Mouse (Mus musculus) olfactory bulb, adult 2 months (tissue): ENCODE data around the gene Bpi. TPM values are rescaled to one million over a fixed set of nuclear protein-coding genes. Genes with fewer than 3 reads are reported as not detected.
A peak's percentile ranks its signal among the peaks of the same experiment; 100 is the strongest.

Source experiments
- H3K27ac ChIP-seq: fragments of 200-500 bp; 2 replicates; pipeline ENCODE4 v1.5.1; 2012; ENCODE audit warnings: low read depth, low read length; ENCODE audit not compliant: insufficient read depth
- H3K4me1 ChIP-seq: fragments of 200-500 bp; 2 replicates; pipeline ENCODE4 v1.6.1; 2012; ENCODE audit warnings: low read length; ENCODE audit not compliant: control insufficient read depth, insufficient read depth
- H3K4me3 ChIP-seq: fragments of 200-500 bp; 2 replicates; pipeline ENCODE4 v1.5.1; 2012; ENCODE audit warnings: mild to moderate bottlenecking, low read depth, low read length, moderate library complexity; ENCODE audit not compliant: insufficient read depth
- CTCF ChIP-seq: fragments of 200-500 bp; IDR thresholded peaks from 2 replicates; pipeline ENCODE4 v1.5.1; 2012; ENCODE audit warnings: low read depth, mild to moderate bottlenecking, low read length, moderate library complexity; ENCODE audit not compliant: insufficient read depth
- POLR2A ChIP-seq: fragments of 200-500 bp; IDR thresholded peaks from 2 replicates; pipeline ENCODE4 v1.6.1; 2012; ENCODE audit warnings: mild to moderate bottlenecking, low read depth, low read length, moderate library complexity; ENCODE audit not compliant: insufficient read depth
- WGBS: fragments of 180-500 bp; shearing (Covaris S2); methylation state at CpG from one replicate; pipeline ENCODE4 v1.1.7; 2018; 5-methylcytosine and 5-hydroxymethylcytosine counted together
- polyA plus RNA-seq: library from polyadenylated mRNA; stranded (reverse); fragments of >200 nt; gene quantifications from 2 replicates; pipeline ENCODE4 v1.2.4, GENCODE M21; 2012; ENCODE audit warnings: low replicate concordance; ENCODE audit not compliant: missing spikeins, insufficient read depth, insufficient read length

The Bpi gene
- polyA plus RNA-seq, 1 experiment, result not detected

GRCm38 (mm10) chr2:158250558-158250957 lies 7.3 kb upstream of the Bpi start:
- TF ChIP-seq POLR2A (no peak), CTCF (no peak)
- Histone ChIP-seq H3K4me1 (no peaks in the 10 kb centered on the region), H3K4me3 (no peak overlapping the region), H3K27ac (no peak overlapping the region)
- 93% methylated on average over 4 of the region's 4 CpGs for WGBS

GRCm38 (mm10) chr2:158253806-158254205 lies 4.1 kb upstream of the Bpi start:
- WGBS, result 81% methylated on average over 5 of the region's 5 CpGs
- Histone ChIP-seq H3K4me3 (no peak overlapping the region), H3K27ac (no peak overlapping the region), H3K4me1 (no peaks in the 10 kb centered on the region)
- TF ChIP-seq POLR2A (no peak), CTCF (no peak)

DNA sequence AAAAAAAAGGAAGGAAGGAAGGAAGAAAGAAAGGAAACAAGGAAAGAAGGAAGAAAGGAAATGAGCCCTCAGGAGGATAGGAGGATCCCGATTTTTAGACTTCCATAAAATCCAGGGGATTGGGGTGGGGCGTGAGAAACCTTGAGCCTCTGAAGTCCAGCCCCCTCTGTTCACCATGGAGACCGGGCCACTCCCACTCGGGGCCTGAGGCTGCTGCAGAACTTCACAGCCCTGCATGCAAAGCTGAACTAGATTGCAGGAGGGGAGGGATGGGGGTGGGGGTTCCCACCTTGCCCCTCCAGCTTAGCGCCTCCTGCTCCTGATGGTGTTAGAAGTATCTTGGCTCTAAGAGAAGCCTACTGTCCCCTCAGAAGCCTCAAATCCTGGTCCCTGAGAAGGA lies 1.0 kb upstream of the Bpi start:
- Histone ChIP-seq H3K4me3 (no peak overlapping the region), H3K27ac (no peak overlapping the region), H3K4me1 (no peaks in the 10 kb centered on the region)
- whole genome bisulfite sequencing, result 39% methylated on average over 5 of the region's 5 CpGs
- TF ChIP-seq CTCF (no peak), POLR2A (no peak)

DNA sequence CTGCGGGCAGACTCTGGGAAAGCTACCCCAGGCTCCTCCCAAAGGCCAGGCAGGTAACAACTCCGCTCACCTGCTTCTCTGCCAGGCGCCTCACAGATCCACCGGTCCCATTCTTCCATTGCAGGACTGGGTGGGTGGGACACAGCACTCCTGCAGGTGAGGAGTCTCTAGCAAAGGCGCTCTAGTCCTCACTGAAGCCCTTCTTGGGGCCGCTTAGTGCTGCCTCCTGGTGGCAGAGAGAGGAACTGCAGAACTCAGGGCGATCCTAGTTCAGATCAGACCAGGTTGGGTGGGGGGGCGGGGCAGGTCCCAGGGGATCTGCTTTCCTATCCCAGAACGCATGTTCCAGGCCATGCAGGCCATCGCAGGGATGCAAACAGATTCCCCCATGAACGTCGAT lies 887 bp downstream of the Bpi start:
- Histone ChIP-seq H3K4me3 (no peak overlapping the region), H3K27ac (no peak overlapping the region), H3K4me1 (no peaks in the 10 kb centered on the region; the same call in 1 of the 2 replicates)
- 26% methylated on average over 12 of the region's 12 CpGs for WGBS
- TF ChIP-seq POLR2A, result no peak
- TF ChIP-seq CTCF, result peak; percentile 69; the same call in 1 of the 2 replicates

DNA sequence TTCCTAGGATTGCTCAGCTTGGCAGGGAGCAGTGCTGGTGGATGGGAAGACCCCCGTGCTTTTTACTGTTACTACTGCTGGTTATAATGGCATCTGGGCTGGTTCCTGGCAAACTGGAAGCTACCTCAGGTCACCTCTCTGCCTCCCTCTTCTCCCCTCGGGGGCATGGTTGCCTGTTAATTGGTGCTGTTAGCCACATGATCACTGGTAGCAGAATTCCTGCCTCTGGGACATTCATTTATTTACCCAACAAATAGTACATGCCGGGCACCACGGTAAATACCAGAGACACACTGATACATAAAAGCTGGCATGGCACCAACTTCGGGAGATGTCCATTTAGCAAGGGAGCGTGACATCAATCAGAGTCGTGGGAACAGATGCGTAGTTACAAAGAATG lies 1.6 kb downstream of the Bpi start:
- Histone ChIP-seq H3K4me1 (peaks cover 2% of the 10 kb centered on the region; the same call in 1 of the 2 replicates), H3K27ac (no peak overlapping the region), H3K4me3 (no peak overlapping the region)
- 71% methylated on average over 8 of the region's 8 CpGs for WGBS
- TF ChIP-seq POLR2A (no peak), CTCF (no peak)

- TF ChIP-seq POLR2A (no peak), CTCF (no peak)
- Histone ChIP-seq H3K4me1 (peaks cover 3% of the 10 kb centered on the region; the same call in 1 of the 2 replicates), H3K4me3 (no peak overlapping the region), H3K27ac (no peak overlapping the region)
- 55% methylated on average over 3 of the region's 3 CpGs for WGBS
These were observed 7.0 kb downstream of the Bpi start for GRCm38 (mm10) chr2:158264877-158265276.

DNA sequence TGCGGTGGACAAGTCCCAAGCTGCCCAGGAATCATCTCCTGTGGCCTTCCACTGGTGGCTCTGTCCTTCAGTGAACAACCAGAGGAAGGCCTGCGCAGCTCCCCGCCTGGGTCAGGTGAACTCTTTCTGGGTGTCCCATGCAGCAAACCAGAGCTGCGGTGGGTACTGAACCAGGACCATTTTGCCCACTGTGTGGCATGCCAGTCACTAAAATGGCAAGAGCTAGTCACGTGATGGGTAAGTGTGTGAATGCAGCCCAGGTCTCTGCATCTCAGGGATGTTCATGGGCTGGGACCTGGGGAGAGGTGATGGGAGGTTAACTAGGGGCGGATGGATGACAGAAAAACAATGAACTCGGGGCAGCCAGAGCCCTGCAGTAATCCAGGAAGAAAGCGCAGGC lies 12.1 kb downstream of the Bpi start:
- TF ChIP-seq POLR2A (no peak), CTCF (no peak)
- Histone ChIP-seq H3K4me1 (0 out of 2 replicates have a peak, but pooled peaks cover 6% of the 10 kb centered on the region), H3K4me3 (no peak overlapping the region), H3K27ac (no peak overlapping the region)
- WGBS, result 83% methylated on average over 8 of the region's 8 CpGs

- Histone ChIP-seq H3K4me1 (0 out of 2 replicates have a peak, but pooled peaks cover 6% of the 10 kb centered on the region), H3K4me3 (no peak overlapping the region), H3K27ac (no peak overlapping the region)
- WGBS, result 37% methylated on average over 2 of the region's 2 CpGs
- no peak for TF ChIP-seq POLR2A
- TF ChIP-seq CTCF, result no peak
These were observed 15.8 kb downstream of the Bpi start for GRCm38 (mm10) chr2:158273646-158274045.

DNA sequence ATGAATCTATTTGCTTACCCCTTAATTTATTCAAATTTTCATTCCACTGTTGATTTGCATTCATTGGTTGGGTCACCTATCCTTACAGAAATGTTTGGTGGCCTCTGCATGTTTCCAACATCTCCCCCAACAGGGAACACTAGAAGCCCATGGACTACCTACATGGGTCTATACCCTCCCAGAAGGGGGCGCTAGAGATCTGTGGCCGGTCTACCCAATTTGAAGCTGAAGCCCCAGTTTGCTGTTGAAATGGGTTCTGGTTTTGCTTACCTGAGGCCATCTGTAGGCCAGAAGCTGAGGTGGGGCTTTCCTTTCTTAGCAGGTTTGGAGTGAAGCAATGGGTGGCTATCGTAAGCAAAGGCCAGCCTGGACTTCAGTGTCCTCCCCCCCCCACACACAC lies 17.5 kb downstream of the Bpi start:
- 0 out of 2 replicates have a peak, but pooled peaks cover 6% of the 10 kb centered on the region for H3K4me1 ChIP-seq
- H3K4me3 ChIP-seq, result no peak overlapping the region
- no peak overlapping the region for H3K27ac ChIP-seq
- WGBS, result 92% methylated on average over 3 of the region's 3 CpGs
- no peak for TF ChIP-seq POLR2A
- TF ChIP-seq CTCF, result no peak

DNA sequence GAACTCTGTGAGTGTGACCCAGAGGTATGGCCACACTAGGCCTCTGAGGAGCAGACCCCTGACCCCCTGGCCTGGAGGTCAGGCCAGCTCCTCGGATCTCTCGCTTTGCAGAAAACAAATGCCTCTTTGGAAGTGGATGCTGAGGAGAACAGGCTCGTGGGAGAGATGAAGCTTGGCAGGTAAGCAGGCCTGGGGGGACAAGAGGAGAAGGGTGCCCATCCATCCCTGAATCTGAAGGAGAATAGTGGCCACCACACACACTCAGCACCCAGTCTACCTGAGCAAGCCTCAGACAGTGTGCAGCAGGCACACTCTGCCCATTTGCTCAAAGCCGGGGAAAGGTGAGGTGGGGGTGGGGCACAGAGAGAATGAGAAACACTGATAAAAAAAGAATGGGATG lies 17.9 kb downstream of the Bpi start:
- 0 out of 2 replicates have a peak, but pooled peaks cover 6% of the 10 kb centered on the region for H3K4me1 ChIP-seq
- no peak overlapping the region for H3K4me3 ChIP-seq
- TF ChIP-seq POLR2A, result no peak
- TF ChIP-seq CTCF, result no peak
- H3K27ac ChIP-seq, result no peak overlapping the region
- 86% methylated on average over 4 of the region's 4 CpGs for WGBS
